Mouse (Mus musculus) CH12.LX (cell line): Measurements from ENCODE around the gene Ripply2.

Source experiments
- CHD1 ChIP-seq: IDR thresholded peaks from 2 replicates; pipeline ENCODE4 v1.6.1; 2012; ENCODE audit warnings: low read depth, low read length, improper control_type of control experiment, inconsistent platforms
- CTCF ChIP-seq, 2 experiments: IDR thresholded peaks in 1 of 2; conservative IDR thresholded peaks in 1 of 2; 2 replicates each; pipeline ENCODE4 v1.5.1; 2011 to 2012; ENCODE audit warnings: low read depth in 2 of 2, low read length in 2 of 2, improper control_type of control experiment in 1 of 2, inconsistent platforms in 1 of 2, mild to moderate bottlenecking in 1 of 2, moderate library complexity in 1 of 2
- IRF4 ChIP-seq: IDR thresholded peaks from 2 replicates; pipeline ENCODE4 v1.6.1; 2014; ENCODE audit warnings: low read depth, mild to moderate bottlenecking, inconsistent platforms, low read length, improper control_type of control experiment
- MAFK ChIP-seq: IDR thresholded peaks from 2 replicates; pipeline ENCODE4 v1.6.1; 2011; ENCODE audit warnings: low read length, improper control_type of control experiment; ENCODE audit not compliant: insufficient replicate concordance
- MAX ChIP-seq: IDR thresholded peaks from 2 replicates; pipeline ENCODE4 v1.6.1; 2011; ENCODE audit warnings: low read length, improper control_type of control experiment
- POLR2A ChIP-seq: IDR thresholded peaks from 2 replicates; pipeline ENCODE4 v1.6.1; 2011; ENCODE audit warnings: low read depth, mild to moderate bottlenecking, improper control_type of control experiment, low read length
- RCOR1 ChIP-seq: conservative IDR thresholded peaks from 2 replicates; pipeline ENCODE4 v1.6.1; 2012; ENCODE audit warnings: low read depth, mild to moderate bottlenecking, inconsistent platforms, low read length, improper control_type of control experiment
- UBTF ChIP-seq: IDR thresholded peaks from 2 replicates; pipeline ENCODE4 v1.6.1; 2012; ENCODE audit warnings: low read depth, mild to moderate bottlenecking, inconsistent platforms, low read length, improper control_type of control experiment, moderate library complexity
- ZC3H11A ChIP-seq: IDR thresholded peaks from 2 replicates; pipeline ENCODE4 v1.6.1; 2012; ENCODE audit warnings: low read depth, mild to moderate bottlenecking, inconsistent platforms, low read length, improper control_type of control experiment
- ZKSCAN1 ChIP-seq: IDR thresholded peaks from 2 replicates; pipeline ENCODE4 v1.6.1; 2012; ENCODE audit warnings: low read depth, inconsistent platforms, low read length, improper control_type of control experiment, borderline replicate concordance
- ZMIZ1 ChIP-seq: IDR thresholded peaks from 2 replicates; pipeline ENCODE4 v1.6.1; 2012; ENCODE audit warnings: low read depth, mild to moderate bottlenecking, inconsistent platforms, low read length, improper control_type of control experiment

DNA sequence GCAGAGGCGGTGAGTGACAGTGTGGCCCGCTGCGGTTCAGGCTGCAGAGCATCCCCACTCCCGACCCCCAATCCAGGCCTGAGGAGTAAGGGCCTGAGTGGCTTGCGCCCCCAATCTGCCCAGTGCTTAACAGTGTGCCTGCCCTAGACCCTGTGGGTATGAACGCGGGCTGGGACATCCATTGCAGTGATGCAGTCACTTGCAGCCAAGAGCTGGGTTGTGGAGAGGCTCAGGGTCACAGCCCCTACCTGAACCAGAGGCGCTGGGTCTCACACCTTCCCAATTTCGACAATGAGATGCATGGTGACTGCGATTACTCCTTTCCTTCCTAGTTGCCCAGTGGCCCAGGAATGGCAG, 579 bp downstream of the Ripply2 start:
- no peak for TF ChIP-seq CTCF (conservative IDR thresholded peaks at IDR 0.05 in 1 of 2, IDR thresholded peaks at IDR 0.05 in 1 of 2; ENCODE audit: low read depth in 2 of 2, low read length in 2 of 2)
- no peak for TF ChIP-seq ZC3H11A
- no peak for TF ChIP-seq ZKSCAN1
- TF ChIP-seq POLR2A: no peak
- no peak for TF ChIP-seq UBTF
- TF ChIP-seq IRF4: no peak
- TF ChIP-seq RCOR1: no peak
- TF ChIP-seq MAFK: no peak
- no peak for TF ChIP-seq CHD1
- no peak for TF ChIP-seq MAX
- TF ChIP-seq ZMIZ1: no peak
